Mouse (Mus musculus): Measurements from ENCODE around the gene Olfr477. TPM values are rescaled to one million over a fixed set of nuclear protein-coding genes. Genes with fewer than 3 reads are reported as not detected.

The Olfr477 gene
- polyA plus RNA-seq (2017; shearing (Covaris generic)): not detected

GRCm38 (mm10) chr7:107986393-107986792 lies at the start of gene Olfr477:
Olfr477 (plus strand) TSS chr7:107986693.

GRCm38 (mm10) chr7:107954343-107954742 lies 32.1 kb upstream of the Olfr477 start, which contains the start of gene Olfr474:
Olfr474 (plus strand) TSS chr7:107954643.

DNA sequence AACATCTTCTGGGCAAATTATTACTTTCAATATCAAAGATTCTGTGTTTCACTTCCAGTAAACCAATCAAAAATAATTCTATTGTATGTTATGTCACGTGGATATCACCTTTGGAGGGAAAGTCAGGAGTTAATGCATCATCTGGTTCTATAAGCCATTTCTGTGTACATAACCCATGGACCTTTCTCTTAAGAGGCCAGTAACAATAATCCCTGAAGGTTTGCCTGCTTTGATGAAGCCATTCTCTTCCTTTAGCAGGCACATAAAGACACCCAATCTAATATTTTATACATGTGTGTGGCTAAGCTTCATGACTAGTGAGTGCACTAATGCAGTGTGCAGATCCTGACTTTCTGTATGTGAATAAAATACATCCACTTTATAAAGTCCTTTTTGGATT lies 22.0 kb upstream of the Olfr477 start, which contains the start of gene Olfr476:
Olfr476 (plus strand) TSS at position 301 of the 400 bp plus-strand sequence.

GRCm38 (mm10) chr7:108033889-108034288 lies 47.4 kb downstream of the Olfr477 start, which contains the start of gene Olfr478:
Olfr478 (minus strand) TSS chr7:108033989.

Other genes with a start within 250 kb of the Olfr477 start
- gene Cyb5r2, start 228.7 kb upstream of the Olfr477 start, polyA plus RNA-seq (2017; shearing (Covaris generic)): not detected
- gene Ovch2, start 185.5 kb upstream of the Olfr477 start, polyA plus RNA-seq (2017; shearing (Covaris generic)): not detected
- gene Olfr467, start 174.4 kb upstream of the Olfr477 start, polyA plus RNA-seq (2017; shearing (Covaris generic)): not detected
- not detected for gene Olfr469, start 161.2 kb upstream of the Olfr477 start, polyA plus RNA-seq (2017; shearing (Covaris generic))
- gene Olfr470, start 139.2 kb upstream of the Olfr477 start, polyA plus RNA-seq (2017; shearing (Covaris generic)): not detected
- gene Olfr472, start 88.8 kb upstream of the Olfr477 start, polyA plus RNA-seq (2017; shearing (Covaris generic)): not detected
- gene Olfr473, start 56.2 kb upstream of the Olfr477 start, polyA plus RNA-seq (2017; shearing (Covaris generic)): not detected
- gene Olfr474, start 32.0 kb upstream of the Olfr477 start, polyA plus RNA-seq (2017; shearing (Covaris generic)): not detected
- gene Olfr476, start 21.9 kb upstream of the Olfr477 start, polyA plus RNA-seq (2017; shearing (Covaris generic)): not detected
- not detected for gene Olfr478, start 47.3 kb downstream of the Olfr477 start, polyA plus RNA-seq (2017; shearing (Covaris generic))
- gene Olfr479, start 64.0 kb downstream of the Olfr477 start, polyA plus RNA-seq (2017; shearing (Covaris generic)): not detected
- gene Olfr480, start 80.7 kb downstream of the Olfr477 start, polyA plus RNA-seq (2017; shearing (Covaris generic)): not detected
- gene Olfr481, start 93.2 kb downstream of the Olfr477 start, polyA plus RNA-seq (2017; shearing (Covaris generic)): 0.06 TPM
- gene Olfr482, start 110.9 kb downstream of the Olfr477 start, polyA plus RNA-seq (2017; shearing (Covaris generic)): 0.12 TPM
- not detected for gene Olfr483, start 114.2 kb downstream of the Olfr477 start, polyA plus RNA-seq (2017; shearing (Covaris generic))
- 0.10 TPM for gene Olfr484, start 140.8 kb downstream of the Olfr477 start, polyA plus RNA-seq (2017; shearing (Covaris generic))
- gene Olfr485, start 173.2 kb downstream of the Olfr477 start, polyA plus RNA-seq (2017; shearing (Covaris generic)): not detected
- gene Olfr486, start 186.0 kb downstream of the Olfr477 start, polyA plus RNA-seq (2017; shearing (Covaris generic)): not detected
- not detected for gene Olfr487, start 227.9 kb downstream of the Olfr477 start, polyA plus RNA-seq (2017; shearing (Covaris generic))